Mouse (Mus musculus) liver, postnatal 0 days (tissue): Measurements from ENCODE around the gene Olfr608. TPM values are rescaled to one million over a fixed set of nuclear protein-coding genes. Genes with fewer than 3 reads are reported as not detected.
"Not testable (repeated sequence)": the region's sequence is repeated elsewhere in the genome, so short reads cannot be mapped to it uniquely, and the experiment has no call there.

Experiments used
- ATAC-seq: fragments of 200-750 bp; cut with Nextera tagmentation; 2 replicates; pipeline ENCODE4 v1.8.0; 2017; ENCODE audit warnings: mild to moderate bottlenecking, moderate library complexity
- DNase-seq: peaks from one replicate; pipeline ENCODE4 v3.0.0-alpha.2; 2016
- H3K27ac ChIP-seq: fragments of 300-500 bp; sonication (generic); 2 replicates; pipeline ENCODE4 v1.5.1; 2014; ENCODE audit warnings: antibody characterized with exemption, moderate library complexity, mild to moderate bottlenecking, low read depth
- H3K27me3 ChIP-seq: fragments of 300-500 bp; sonication (generic); 2 replicates; pipeline ENCODE4 v1.6.1; 2014; ENCODE audit warnings: low read length, control low read depth, mixed read lengths; ENCODE audit not compliant: insufficient read depth
- H3K36me3 ChIP-seq: fragments of 300-500 bp; sonication (generic); replicated peaks from 2 replicates; pipeline ENCODE4 v1.6.1; 2014; ENCODE audit warnings: mild to moderate bottlenecking, control low read depth, low read length, moderate library complexity, mixed read lengths; ENCODE audit not compliant: insufficient read depth
- H3K4me1 ChIP-seq: fragments of 300-500 bp; sonication (generic); 2 replicates; pipeline ENCODE4 v1.6.1; 2014; ENCODE audit warnings: antibody characterized with exemption, mild to moderate bottlenecking, control low read depth; ENCODE audit not compliant: insufficient read depth
- H3K4me2 ChIP-seq: fragments of 300-500 bp; sonication (generic); 2 replicates; pipeline ENCODE4 v1.6.1; 2014; ENCODE audit warnings: low read depth, mild to moderate bottlenecking, low read length, moderate library complexity, mixed read lengths
- H3K4me3 ChIP-seq: fragments of 300-500 bp; sonication (generic); 2 replicates; pipeline ENCODE4 v1.5.1; 2014; ENCODE audit warnings: low read depth, low read length
- H3K9ac ChIP-seq: fragments of 300-500 bp; sonication (generic); replicated peaks from 2 replicates; pipeline ENCODE4 v1.6.1; 2014; ENCODE audit warnings: mild to moderate bottlenecking, moderate library complexity
- H3K9me3 ChIP-seq: fragments of 300-500 bp; sonication (generic); 2 replicates; pipeline ENCODE4 v1.6.1; 2016; ENCODE audit warnings: mild to moderate bottlenecking, control low read depth, low read length, mixed read lengths
- CTCF ChIP-seq: sonication (generic); IDR thresholded peaks from 2 replicates; pipeline ENCODE4 v1.5.1; 2016; ENCODE audit warnings: antibody characterized with exemption, low read depth
- EP300 ChIP-seq: IDR thresholded peaks from 2 replicates; pipeline ENCODE4 v1.6.1; 2016; ENCODE audit warnings: antibody characterized with exemption, low read depth, mild to moderate bottlenecking
- WGBS: fragments of 180-500 bp; shearing (Covaris S2); extraction: QIAGEN DNeasy Blood & Tissue Kit; methylation state at CpG from one replicate; pipeline ENCODE4 v1.1.7; 2014; ENCODE audit not compliant: insufficient replicate concordance; 5-methylcytosine and 5-hydroxymethylcytosine counted together
- polyA plus RNA-seq: library from polyadenylated mRNA; unstranded; fragments of >200 nt; fragmentation: Nextera tagmentation; extraction: Ambion mirVana; gene quantifications from 2 replicates; pipeline ENCODE4 v1.2.1, GENCODE M21; 2015

Gene Olfr608
- polyA plus RNA-seq: not detected in 2 replicates

- Histone ChIP-seq H3K27ac (no peak within 1 kb of the TSS), H3K4me2 (no peak within 1 kb of the TSS), H3K36me3 (no peaks in the 10 kb centered on the region), H3K4me3 (no peak within 1 kb of the TSS), H3K9me3 (no peaks in the 10 kb centered on the region), H3K27me3 (no peaks in the 10 kb centered on the region), H3K4me1 (no peaks in the 10 kb centered on the region), H3K9ac (no peak within 1 kb of the TSS)
- ATAC-seq (no peak), DNase-seq (no peak)
- TF ChIP-seq CTCF (no peak), EP300 (no peak)
These were observed at the start of gene Olfr608 for GRCm38 (mm10) chr7:103469577-103469976. Olfr608 (plus strand) TSS chr7:103469877.

GRCm38 (mm10) chr7:103445339-103445738 lies 24.3 kb upstream of the Olfr608 start, which contains the start of gene Olfr605:
Olfr605 (minus strand) TSS chr7:103445439.
- Histone ChIP-seq H3K4me3 (no peak within 1 kb of the TSS), H3K4me1 (no peaks in the 10 kb centered on the region), H3K9me3 (no peaks in the 10 kb centered on the region), H3K27ac (no peak within 1 kb of the TSS), H3K27me3 (no peaks in the 10 kb centered on the region), H3K36me3 (no peaks in the 10 kb centered on the region), H3K9ac (no peak within 1 kb of the TSS), H3K4me2 (no peak within 1 kb of the TSS)
- no peak for DNase-seq
- 69% methylated on average over 1 of the region's 1 CpGs for WGBS
- ATAC-seq: no peak
- TF ChIP-seq EP300 (no peak), CTCF (no peak)

GRCm38 (mm10) chr7:103448746-103449145 lies 20.9 kb upstream of the Olfr608 start, which contains the start of gene Olfr606:
Olfr606 (plus strand) TSS chr7:103449046.
- Histone ChIP-seq H3K27ac (no peak within 1 kb of the TSS), H3K27me3 (no peaks in the 10 kb centered on the region), H3K9me3 (no peaks in the 10 kb centered on the region), H3K4me1 (no peaks in the 10 kb centered on the region), H3K9ac (no peak within 1 kb of the TSS), H3K36me3 (no peaks in the 10 kb centered on the region), H3K4me2 (no peak within 1 kb of the TSS), H3K4me3 (no peak within 1 kb of the TSS)
- no peak for ATAC-seq
- 84% methylated on average over 2 of the region's 2 CpGs for WGBS
- DNase-seq: no peak
- TF ChIP-seq EP300: no peak
- TF ChIP-seq CTCF: no peak

- ATAC-seq (no peak), DNase-seq (no peak)
- TF ChIP-seq EP300: no peak
- TF ChIP-seq CTCF: no peak
- Histone ChIP-seq H3K27me3 (no peaks in the 10 kb centered on the region), H3K36me3 (no peaks in the 10 kb centered on the region), H3K9me3 (no peaks in the 10 kb centered on the region), H3K4me2 (no peak overlapping the region), H3K27ac (no peak overlapping the region), H3K4me3 (no peak overlapping the region), H3K4me1 (no peaks in the 10 kb centered on the region), H3K9ac (no peak overlapping the region)
- 77% methylated on average over 5 of the region's 5 CpGs for WGBS
These were observed 9.1 kb upstream of the Olfr608 start for GRCm38 (mm10) chr7:103460590-103460989.

GRCm38 (mm10) chr7:103477106-103477505 lies 7.4 kb downstream of the Olfr608 start:
- DNase-seq, ATAC-seq, H3K4me1 ChIP-seq, H3K4me2 ChIP-seq, H3K9me3 ChIP-seq, H3K27ac ChIP-seq, H3K9ac ChIP-seq, H3K27me3 ChIP-seq, H3K4me3 ChIP-seq, H3K36me3 ChIP-seq: not testable (repeated sequence)
- WGBS: 80% methylated on average over 9 of the region's 9 CpGs

GRCm38 (mm10) chr7:103497962-103498361 lies 28.3 kb downstream of the Olfr608 start, which contains the start of gene Olfr609:
Olfr609 (minus strand) TSS chr7:103498062.
- Histone ChIP-seq H3K4me2 (no peak within 1 kb of the TSS), H3K36me3 (no peaks in the 10 kb centered on the region), H3K4me1 (no peaks in the 10 kb centered on the region), H3K27me3 (no peaks in the 10 kb centered on the region), H3K27ac (no peak within 1 kb of the TSS), H3K9me3 (no peaks in the 10 kb centered on the region), H3K9ac (no peak within 1 kb of the TSS), H3K4me3 (no peak within 1 kb of the TSS)
- DNase-seq (no peak), ATAC-seq (no peak)
- WGBS: 69% methylated on average over 1 of the region's 1 CpGs
- TF ChIP-seq CTCF: no peak
- no peak for TF ChIP-seq EP300

GRCm38 (mm10) chr7:103512022-103512421 lies 42.3 kb downstream of the Olfr608 start, which contains the start of gene Olfr610:
Olfr610 (minus strand) TSS chr7:103512122.
- no peak within 1 kb of the TSS for H3K9ac ChIP-seq
- no peaks in the 10 kb centered on the region for H3K36me3 ChIP-seq
- ATAC-seq (no peak), DNase-seq (no peak)
- H3K4me3 ChIP-seq: no peak within 1 kb of the TSS
- H3K27me3 ChIP-seq: no peaks in the 10 kb centered on the region
- WGBS: 74% methylated on average over 2 of the region's 2 CpGs
- no peak within 1 kb of the TSS for H3K27ac ChIP-seq
- H3K9me3 ChIP-seq: no peaks in the 10 kb centered on the region
- no peak for TF ChIP-seq EP300
- TF ChIP-seq CTCF: no peak
- no peaks in the 10 kb centered on the region for H3K4me1 ChIP-seq
- no peak within 1 kb of the TSS for H3K4me2 ChIP-seq

GRCm38 (mm10) chr7:103520746-103521145 lies 51.1 kb downstream of the Olfr608 start, which contains the start of gene Olfr611:
Olfr611 (minus strand) TSS chr7:103520846.
- H3K9ac ChIP-seq, H3K27me3 ChIP-seq, DNase-seq, H3K4me1 ChIP-seq, H3K36me3 ChIP-seq, H3K9me3 ChIP-seq, ATAC-seq, H3K27ac ChIP-seq, H3K4me3 ChIP-seq, H3K4me2 ChIP-seq: not testable (repeated sequence)
- WGBS: 54% methylated on average over 1 of the region's 1 CpGs
